Mouse (Mus musculus) cerebellum, adult 8-10 months (tissue): ENCODE data around the gene Kif27.
"Not testable (repeated sequence)": the region's sequence is repeated elsewhere in the genome, so short reads cannot be mapped to it uniquely, and the experiment has no call there.

ENCODE experiments used
- DNase-seq: peaks from one replicate; pipeline ENCODE4 v3.0.0; 2022

Kif27 gene

GRCm38 (mm10) chr13:58358629-58359303, at the start of gene Kif27:
TSS of gene Kif27 (minus strand) at chr13:58359122.
- DNase-seq: peak; percentile 45

DNA sequence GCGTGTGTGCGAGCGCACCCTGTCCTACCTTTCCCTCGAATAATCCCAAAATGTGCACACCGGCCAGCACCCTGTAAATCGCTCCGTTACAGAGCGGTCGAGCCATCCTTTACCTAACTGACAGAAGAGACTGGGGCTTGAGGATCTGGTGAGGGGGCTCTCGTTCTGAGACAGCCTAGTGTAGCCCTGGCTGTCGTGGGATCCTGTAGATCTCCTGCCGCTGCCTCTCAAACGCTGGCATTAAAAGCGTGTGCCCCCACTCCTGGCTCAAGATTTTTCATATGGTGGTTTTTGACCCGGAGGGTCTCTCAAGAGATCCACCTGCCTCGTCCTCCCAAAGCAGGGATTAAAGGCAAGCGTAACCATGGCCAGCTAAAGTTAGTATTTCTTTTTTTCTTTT, 44.3 kb upstream of the Kif27 start, which contains the start of gene Hnrnpk:
Hnrnpk (minus strand) TSS at position 101 of the 400 bp plus-strand sequence.
- DNase-seq: not testable (repeated sequence)

- DNase-seq: no peak
Observed at GRCm38 (mm10) chr13:58402744-58403110, 43.8 kb upstream of the Kif27 start.

DNA sequence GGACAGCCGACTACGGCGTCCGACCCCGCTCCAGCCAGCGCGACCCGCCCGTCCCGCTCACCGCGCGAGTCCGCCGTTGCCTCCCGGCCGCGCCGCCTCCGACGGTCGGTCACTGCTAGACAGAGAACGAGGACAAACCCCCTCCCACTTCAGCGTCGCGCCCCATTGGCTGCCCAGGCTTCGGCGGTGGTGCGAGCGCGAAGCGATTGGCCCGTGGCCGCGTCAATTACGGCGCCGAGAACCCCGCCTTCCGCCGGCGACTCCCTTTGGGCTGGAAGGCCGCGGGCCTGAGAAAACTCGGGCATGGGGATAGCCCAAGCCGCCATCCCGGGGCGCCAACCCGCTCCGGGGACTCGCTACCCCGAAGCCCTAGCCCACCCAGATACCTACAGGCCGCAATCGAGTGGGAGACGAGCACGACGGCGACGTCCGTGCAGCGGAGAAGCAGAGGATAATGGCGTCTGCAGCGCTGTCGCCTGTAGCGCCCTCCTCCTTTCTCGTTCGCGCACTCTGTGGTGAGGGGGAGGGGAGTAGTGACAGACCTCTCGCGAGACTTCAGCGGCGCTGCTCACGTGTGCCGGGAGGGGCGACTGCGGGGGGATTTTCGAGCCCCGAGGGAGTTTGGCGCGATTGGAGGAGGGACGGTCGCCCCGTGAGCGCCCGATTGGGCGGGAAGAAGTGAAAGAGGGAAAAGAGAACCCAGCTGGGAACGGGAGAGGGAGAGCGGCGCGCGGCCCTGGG, 43.3 kb upstream of the Kif27 start, which contains the start of gene Rmi1:
Rmi1 (plus strand) TSS at position 246 of the 741 bp plus-strand sequence.
- peak; percentile 99 for DNase-seq

DNA sequence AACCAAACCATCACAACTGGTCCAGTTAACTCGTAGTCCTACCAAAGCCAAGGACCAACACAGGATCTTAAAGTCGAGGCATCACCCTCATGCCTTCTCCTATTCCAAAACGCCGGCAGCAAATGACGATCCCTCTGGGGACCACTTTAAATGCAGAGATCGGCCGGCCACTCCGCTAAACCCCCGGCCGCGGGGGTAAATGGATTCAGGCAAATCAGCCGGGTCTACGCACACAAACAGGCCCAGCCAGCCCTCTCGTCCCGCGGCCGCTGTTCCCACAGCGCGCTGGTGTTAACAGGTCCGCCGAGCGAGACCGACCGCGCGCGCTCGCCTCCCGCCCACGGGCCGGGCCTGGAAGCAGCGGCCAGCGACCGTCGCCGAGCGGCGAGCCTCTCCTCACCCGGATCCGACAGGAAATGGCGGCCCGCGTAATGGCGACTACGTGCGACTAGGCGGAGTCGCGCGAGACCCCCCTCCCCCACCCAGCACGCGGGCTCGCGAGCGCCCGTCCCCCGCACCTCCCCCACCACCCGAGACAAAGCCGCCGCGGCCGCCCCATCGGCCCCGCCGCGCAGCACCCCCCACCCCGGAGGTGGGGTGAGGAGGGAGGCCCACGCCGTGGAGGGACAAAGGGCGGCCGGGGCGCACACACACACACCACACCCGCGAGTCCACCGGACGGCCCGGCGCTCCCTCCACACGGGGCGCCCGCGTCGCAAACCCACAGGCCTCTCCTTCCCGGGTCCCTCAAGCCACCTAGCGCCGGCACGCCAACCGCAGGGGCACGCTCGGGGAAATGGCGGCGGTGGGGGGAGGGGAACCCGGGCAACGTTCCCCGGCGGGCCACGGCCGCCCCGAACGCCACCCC, 42.4 kb upstream of the Kif27 start:
- DNase-seq: peak; percentile 61

DNA sequence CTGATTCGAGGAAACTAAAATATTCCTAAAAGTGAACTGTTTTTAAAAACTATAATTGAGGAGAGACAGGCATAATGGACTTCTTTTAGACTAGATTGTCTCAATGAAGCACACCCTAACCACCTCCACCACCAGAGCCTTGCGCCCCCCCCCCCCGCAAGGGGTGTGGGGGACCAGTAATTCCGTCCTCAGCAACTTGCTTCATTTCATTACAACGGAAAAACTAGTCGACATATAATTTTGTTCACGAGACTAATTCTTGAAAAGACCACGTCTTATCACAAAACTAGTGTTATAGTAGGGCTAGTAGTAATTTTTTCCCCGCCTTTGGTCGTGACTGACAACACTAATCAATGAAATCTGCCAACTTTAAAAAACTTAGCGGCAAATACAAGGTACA, 41.7 kb upstream of the Kif27 start:
- DNase-seq: no peak

DNA sequence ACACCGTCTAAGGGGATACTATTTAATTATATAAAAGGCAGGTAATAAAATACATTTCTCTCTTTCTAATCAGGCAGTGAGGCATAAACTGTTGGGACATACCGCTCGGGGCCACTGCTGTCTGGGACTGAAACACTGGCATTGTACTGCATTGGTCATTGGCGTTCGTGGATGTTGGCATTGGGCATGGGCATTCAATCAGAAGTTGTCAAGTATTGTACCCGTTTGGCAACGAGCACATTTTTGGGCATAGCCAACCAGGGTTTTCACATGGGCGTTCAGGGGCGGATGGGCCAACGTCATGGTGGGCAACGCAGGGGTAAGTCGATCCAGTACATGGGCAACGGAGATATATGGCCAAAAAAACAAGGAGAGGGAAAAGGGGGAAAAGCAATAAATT, 38.7 kb upstream of the Kif27 start:
- DNase-seq: no peak

GRCm38 (mm10) chr13:58394392-58394791, 35.5 kb upstream of the Kif27 start:
- DNase-seq: not testable (repeated sequence)

- no peak for DNase-seq
Observed at GRCm38 (mm10) chr13:58389324-58389951, 30.5 kb upstream of the Kif27 start.

GRCm38 (mm10) chr13:58388379-58388778, 29.5 kb upstream of the Kif27 start:
- DNase-seq: no peak

GRCm38 (mm10) chr13:58387948-58388347, 29.0 kb upstream of the Kif27 start:
- DNase-seq: peak; percentile 53

DNA sequence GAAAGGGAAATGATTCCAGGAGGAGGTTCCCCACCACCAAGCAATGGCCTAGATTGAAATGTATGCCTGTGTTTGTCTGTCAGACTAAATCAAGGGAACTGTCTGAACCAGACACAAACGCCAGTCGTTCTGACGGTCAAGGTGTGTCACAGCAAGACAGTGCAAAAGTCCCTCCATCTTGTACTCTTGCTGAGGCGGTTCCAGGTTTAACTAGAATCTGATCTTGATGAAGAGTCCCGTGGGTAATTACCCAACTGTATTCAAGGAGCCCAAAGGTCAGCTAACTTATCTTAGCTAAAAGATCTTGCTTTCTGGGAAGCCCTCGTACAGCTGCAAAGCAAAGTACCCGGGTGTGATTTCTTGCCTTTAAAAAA, 26.6 kb upstream of the Kif27 start:
- no peak for DNase-seq

GRCm38 (mm10) chr13:58384779-58385546, 26.0 kb upstream of the Kif27 start, which contains the start of gene 2210016F16Rik:
TSS of gene 2210016F16Rik (minus strand) at chr13:58385225.
- DNase-seq: peak; percentile 40

- no peak for DNase-seq
Observed at GRCm38 (mm10) chr13:58384371-58384770, 25.4 kb upstream of the Kif27 start.

- no peak for DNase-seq
Observed at GRCm38 (mm10) chr13:58373153-58373470, 14.2 kb upstream of the Kif27 start.

DNA sequence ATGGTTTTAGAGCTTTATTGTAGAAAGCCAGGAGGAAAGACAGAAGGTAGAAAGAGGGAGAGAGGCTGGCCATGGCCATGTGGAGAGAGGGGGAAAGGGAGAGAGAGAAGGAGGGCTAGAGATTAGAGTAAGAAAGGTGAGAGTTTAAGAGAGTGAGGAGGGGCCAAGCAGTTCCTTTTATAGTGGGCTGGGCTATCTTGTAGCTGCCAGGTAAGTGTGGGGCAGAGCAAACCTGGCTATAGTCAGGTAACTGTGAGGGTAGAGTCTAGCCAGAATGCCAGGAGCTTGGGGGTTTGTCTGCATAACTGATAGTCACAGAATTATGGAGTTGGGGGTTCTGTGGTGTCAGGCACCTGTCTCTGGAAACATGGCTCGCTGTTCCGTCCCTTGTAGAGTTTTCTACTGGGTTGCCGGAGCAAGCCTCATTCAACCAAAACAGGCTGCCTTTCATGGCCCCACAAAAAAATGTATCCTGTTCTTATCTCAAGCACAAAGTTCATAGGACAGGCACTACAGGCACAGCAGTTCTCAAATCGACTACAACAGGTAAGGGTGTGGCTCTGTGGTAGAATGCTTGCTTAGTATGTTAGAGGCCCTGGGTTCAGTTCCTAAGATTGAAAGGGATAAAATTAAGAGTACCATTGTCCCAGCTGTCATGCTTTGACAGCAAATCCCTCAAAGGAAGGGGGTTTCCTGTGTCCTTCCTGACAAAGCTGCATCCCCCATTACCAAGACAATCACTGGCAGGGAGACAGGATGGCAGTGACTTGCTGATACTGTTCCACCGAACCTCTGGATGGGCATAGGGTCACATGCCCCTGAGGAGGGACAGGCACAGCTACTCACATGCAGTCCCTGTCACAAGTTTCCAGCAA, 13.6 kb upstream of the Kif27 start:
- DNase-seq: no peak

- DNase-seq: no peak
Observed at GRCm38 (mm10) chr13:58368835-58369234, 9.9 kb upstream of the Kif27 start.

GRCm38 (mm10) chr13:58367641-58368040, 8.7 kb upstream of the Kif27 start:
- no peak for DNase-seq

- no peak for DNase-seq
Observed at GRCm38 (mm10) chr13:58366373-58366772, 7.5 kb upstream of the Kif27 start.

- DNase-seq: not testable (repeated sequence)
Observed at GRCm38 (mm10) chr13:58365179-58365578, 6.3 kb upstream of the Kif27 start.
